ENCODE assay signal across 8 mouse cellular contexts in genomic region chr11:106084911-106085561, GRCm38 (mm10). TPM values are rescaled to one million over a fixed set of nuclear protein-coding genes. Genes with fewer than 3 reads are reported as not detected.
DNase-seq lines count a peak whose midpoint lies in the region; ATAC-seq lines count a peak whose summit lies in the region.

No protein-coding gene starts in this region.

- WGBS in forebrain, embryonic 11.5 days: under 1% methylated on average over 59 of the region's 61 CpGs
- 1% methylated on average over 54 of the region's 61 CpGs for WGBS in heart, embryonic 15.5 days
- WGBS in liver, embryonic 15.5 days (ENCODE audit: insufficient replicate concordance): under 1% methylated on average over 59 of the region's 61 CpGs
- WGBS in neural tube, embryonic 12.5 days: under 1% methylated on average over 59 of the region's 61 CpGs
- WGBS in stomach, embryonic 16.5 days: 1% methylated on average over 61 of the region's 61 CpGs

- ATAC-seq in CD4-positive, CD25-positive, alpha-beta regulatory T cell, adult 4 months: peak; percentile 11
- ATAC-seq in forebrain, embryonic 11.5 days (replicated peaks; ENCODE audit: low FRiP score): peak; percentile 63
- ATAC-seq in heart, embryonic 15.5 days (replicated peaks; ENCODE audit: insufficient number of reproducible peaks, insufficient read depth, low FRiP score, low read depth): peak; percentile 74
- ATAC-seq in liver, embryonic 15.5 days (ENCODE audit: insufficient read depth): peak; percentile 63
- peak; percentile 72 for ATAC-seq in neural tube, embryonic 12.5 days (ENCODE audit: low FRiP score, low read depth)
- ATAC-seq in stomach, embryonic 16.5 days (ENCODE audit: insufficient read depth, low FRiP score): peak; percentile 71

- H3K9me3 ChIP-seq in forebrain, embryonic 11.5 days (ENCODE audit: control insufficient read depth, low read length): no peaks in the 10 kb centered on the region
- H3K9me3 ChIP-seq in heart, embryonic 15.5 days (replicated peaks): no peaks in the 10 kb centered on the region
- H3K9me3 ChIP-seq in liver, embryonic 15.5 days (replicated peaks): no peaks in the 10 kb centered on the region
- no peaks in the 10 kb centered on the region for H3K9me3 ChIP-seq in neural tube, embryonic 12.5 days
- no peaks in the 10 kb centered on the region for H3K9me3 ChIP-seq in stomach, embryonic 16.5 days (replicated peaks; ENCODE audit: control insufficient read depth, low read length)

- H3K4me1 ChIP-seq in forebrain, embryonic 11.5 days (replicated peaks; ENCODE audit: control insufficient read depth, insufficient read depth, low read length): 0 out of 2 replicates have a peak, but pooled peaks cover 2% of the 10 kb centered on the region
- peaks cover 16% of the 10 kb centered on the region for H3K4me1 ChIP-seq in heart, embryonic 15.5 days (replicated peaks)
- H3K4me1 ChIP-seq in liver, embryonic 15.5 days (replicated peaks): peaks cover 26% of the 10 kb centered on the region
- peaks cover 12% of the 10 kb centered on the region; the same call in 1 of the 2 replicates for H3K4me1 ChIP-seq in neural tube, embryonic 12.5 days
- peaks cover 11% of the 10 kb centered on the region; the same call in 1 of the 2 replicates for H3K4me1 ChIP-seq in stomach, embryonic 16.5 days (ENCODE audit: control insufficient read depth, insufficient read depth, low read length)

- peak; percentile 28 for DNase-seq in brain, embryonic 18.5 days (ENCODE audit: low read depth, low spot score)
- peak; percentile 89 for DNase-seq in forebrain, embryonic 11.5 days (ENCODE audit: low spot score)
- peak; percentile 74 to 88 for DNase-seq in kidney, postnatal 36 days

- peak overlapping the region; percentile 59 for H3K4me2 ChIP-seq in forebrain, embryonic 11.5 days (ENCODE audit: low read depth, low read length, severe bottlenecking)
- peak overlapping the region; percentile 84 for H3K4me2 ChIP-seq in heart, embryonic 15.5 days
- peak overlapping the region; percentile 97 for H3K4me2 ChIP-seq in liver, embryonic 15.5 days
- peak overlapping the region; percentile 61 for H3K4me2 ChIP-seq in neural tube, embryonic 12.5 days (replicated peaks)
- H3K4me2 ChIP-seq in stomach, embryonic 16.5 days (ENCODE audit: low read depth, low read length): peak overlapping the region; percentile 64

- H3K9ac ChIP-seq in forebrain, embryonic 11.5 days (ENCODE audit: low read length): peak overlapping the region; percentile 91
- H3K9ac ChIP-seq in heart, embryonic 15.5 days: peak overlapping the region; percentile 96
- H3K9ac ChIP-seq in liver, embryonic 15.5 days: peak overlapping the region; percentile 78
- H3K9ac ChIP-seq in neural tube, embryonic 12.5 days: peak overlapping the region; percentile 91
- peak overlapping the region; percentile 98 for H3K9ac ChIP-seq in stomach, embryonic 16.5 days (ENCODE audit: low read length)

- no peaks in the 10 kb centered on the region for H3K36me3 ChIP-seq in forebrain, embryonic 11.5 days (ENCODE audit: control insufficient read depth, insufficient read depth, low read length)
- H3K36me3 ChIP-seq in heart, embryonic 15.5 days: no peaks in the 10 kb centered on the region
- no peaks in the 10 kb centered on the region for H3K36me3 ChIP-seq in liver, embryonic 15.5 days (replicated peaks)
- no peaks in the 10 kb centered on the region for H3K36me3 ChIP-seq in neural tube, embryonic 12.5 days
- no peaks in the 10 kb centered on the region for H3K36me3 ChIP-seq in stomach, embryonic 16.5 days (ENCODE audit: control insufficient read depth, insufficient read depth, low read length)

- H3K27me3 ChIP-seq in forebrain, embryonic 11.5 days (ENCODE audit: control insufficient read depth, insufficient read depth, low read length): no peaks in the 10 kb centered on the region
- H3K27me3 ChIP-seq in heart, embryonic 15.5 days: no peaks in the 10 kb centered on the region
- H3K27me3 ChIP-seq in liver, embryonic 15.5 days: peaks cover 43% of the 10 kb centered on the region
- no peaks in the 10 kb centered on the region for H3K27me3 ChIP-seq in neural tube, embryonic 12.5 days (replicated peaks)
- no peaks in the 10 kb centered on the region for H3K27me3 ChIP-seq in stomach, embryonic 16.5 days (ENCODE audit: control insufficient read depth, insufficient read depth, low read length)

- peak overlapping the region; percentile 93 for H3K4me3 ChIP-seq in forebrain, embryonic 11.5 days (ENCODE audit: low read depth, low read length)
- H3K4me3 ChIP-seq in heart, embryonic 15.5 days: peak overlapping the region; percentile 100
- peak overlapping the region; percentile 83 for H3K4me3 ChIP-seq in liver, embryonic 15.5 days (replicated peaks)
- H3K4me3 ChIP-seq in neural tube, embryonic 12.5 days: peak overlapping the region; percentile 89
- H3K4me3 ChIP-seq in stomach, embryonic 16.5 days (replicated peaks; ENCODE audit: low read length): peak overlapping the region; percentile 99

- H3K27ac ChIP-seq in forebrain, embryonic 11.5 days (ENCODE audit: low read depth, low read length): peak overlapping the region; percentile 97
- peak overlapping the region; percentile 99 for H3K27ac ChIP-seq in heart, embryonic 15.5 days
- peak overlapping the region; percentile 90 for H3K27ac ChIP-seq in liver, embryonic 15.5 days (replicated peaks)
- H3K27ac ChIP-seq in neural tube, embryonic 12.5 days: peak overlapping the region; percentile 95
- H3K27ac ChIP-seq in stomach, embryonic 16.5 days (ENCODE audit: low read length): peak overlapping the region; percentile 99

RNA-seq across cellular contexts. Expression of gene Map3k3, which starts 0.6 kb away (rescaled TPM):
- polyA plus RNA-seq in CD4-positive, CD25-positive, alpha-beta regulatory T cell, adult 4 months (2017; shearing (Covaris generic)): 10 to 100 TPM; 30.1 to 37.1 TPM
- polyA plus RNA-seq in forebrain, embryonic 11.5 days (2014; fragmentation: Nextera tagmentation; extraction: Ambion mirVana): 20.6 and 23.5 TPM in 2 replicates
- 19.2 and 24.9 TPM in 2 replicates for polyA plus RNA-seq in heart, embryonic 15.5 days (2015; fragmentation: Nextera tagmentation; extraction: Ambion mirVana)
- polyA plus RNA-seq in liver, embryonic 15.5 days (2015; fragmentation: Nextera tagmentation; extraction: Ambion mirVana): 5.2 and 6.0 TPM in 2 replicates
- polyA plus RNA-seq in neural tube, embryonic 12.5 days (2016; fragmentation: Nextera tagmentation; extraction: Ambion mirVana): 24.4 and 25.3 TPM in 2 replicates
- polyA plus RNA-seq in stomach, embryonic 16.5 days (2015; fragmentation: Nextera tagmentation; extraction: Ambion mirVana): 8.1 and 8.2 TPM in 2 replicates

RNA-seq across cellular contexts. Expression of gene Taco1, which starts 19.2 kb away (rescaled TPM):
- 10 to 100 TPM in 1 of 2 experiments, 1 to 10 TPM in 1; 7.4 to 18.0 TPM for polyA plus RNA-seq in CD4-positive, CD25-positive, alpha-beta regulatory T cell, adult 4 months (2017; shearing (Covaris generic))
- 8.8 and 9.9 TPM in 2 replicates for polyA plus RNA-seq in forebrain, embryonic 11.5 days (2014; fragmentation: Nextera tagmentation; extraction: Ambion mirVana)
- 10.1 and 11.5 TPM in 2 replicates for polyA plus RNA-seq in heart, embryonic 15.5 days (2015; fragmentation: Nextera tagmentation; extraction: Ambion mirVana)
- 6.1 and 6.4 TPM in 2 replicates for polyA plus RNA-seq in liver, embryonic 15.5 days (2015; fragmentation: Nextera tagmentation; extraction: Ambion mirVana)
- 9.3 and 10.3 TPM in 2 replicates for polyA plus RNA-seq in neural tube, embryonic 12.5 days (2016; fragmentation: Nextera tagmentation; extraction: Ambion mirVana)
- 10.5 and 12.2 TPM in 2 replicates for polyA plus RNA-seq in stomach, embryonic 16.5 days (2015; fragmentation: Nextera tagmentation; extraction: Ambion mirVana)

RNA-seq across cellular contexts. Expression of gene Dcaf7, which starts 48.4 kb away (rescaled TPM):
- 10 to 100 TPM; 23.9 to 26.4 TPM for polyA plus RNA-seq in CD4-positive, CD25-positive, alpha-beta regulatory T cell, adult 4 months (2017; shearing (Covaris generic))
- polyA plus RNA-seq in forebrain, embryonic 11.5 days (2014; fragmentation: Nextera tagmentation; extraction: Ambion mirVana): 104 TPM in 2 replicates
- polyA plus RNA-seq in heart, embryonic 15.5 days (2015; fragmentation: Nextera tagmentation; extraction: Ambion mirVana): 35.0 and 48.7 TPM in 2 replicates
- 26.6 and 29.6 TPM in 2 replicates for polyA plus RNA-seq in liver, embryonic 15.5 days (2015; fragmentation: Nextera tagmentation; extraction: Ambion mirVana)
- 115 and 118 TPM in 2 replicates for polyA plus RNA-seq in neural tube, embryonic 12.5 days (2016; fragmentation: Nextera tagmentation; extraction: Ambion mirVana)
- polyA plus RNA-seq in stomach, embryonic 16.5 days (2015; fragmentation: Nextera tagmentation; extraction: Ambion mirVana): 53.3 and 54.3 TPM in 2 replicates

Comparison
In these comparisons a context has a peak if more than half of its experiments do, and no peak if none do; other contexts are left out.
1. Peak in every context shown above with its lines: DNase-seq, ATAC-seq, H3K4me3 ChIP-seq and H3K27ac ChIP-seq.
2. ATAC-seq: peak in every context shown above with its lines; median percentile 74 in heart, embryonic 15.5 days; 72 in neural tube, embryonic 12.5 days; 71 in stomach, embryonic 16.5 days; 63 in forebrain, embryonic 11.5 days; 63 in liver, embryonic 15.5 days; 11 in CD4-positive, CD25-positive, alpha-beta regulatory T cell, adult 4 months.
3. DNase-seq: peak in every context shown above with its lines; median percentile 89 in forebrain, embryonic 11.5 days; 81 in kidney, postnatal 36 days; 28 in brain, embryonic 18.5 days.